Mouse (Mus musculus) forebrain, embryonic 15.5 days (tissue): ENCODE data around the gene Olfr452. TPM values are rescaled to one million over a fixed set of nuclear protein-coding genes. Genes with fewer than 3 reads are reported as not detected.

Experiments
- ATAC-seq: fragments of 200-750 bp; cut with Nextera tagmentation; replicated peaks from 2 replicates; pipeline ENCODE4 v1.8.0; 2017; ENCODE audit warnings: mild to moderate bottlenecking, moderate TSS enrichment, moderate library complexity
- H3K27ac ChIP-seq: fragments of 300-500 bp; sonication (generic); replicated peaks from 2 replicates; pipeline ENCODE4 v1.5.1; 2015; ENCODE audit warnings: mild to moderate bottlenecking, inconsistent platforms
- H3K27me3 ChIP-seq: fragments of 300-500 bp; sonication (generic); 2 replicates; pipeline ENCODE4 v1.6.1; 2015; ENCODE audit warnings: inconsistent platforms
- H3K36me3 ChIP-seq: fragments of 300-500 bp; sonication (generic); 2 replicates; pipeline ENCODE4 v1.6.1; 2015; ENCODE audit warnings: mild to moderate bottlenecking, inconsistent platforms
- H3K4me1 ChIP-seq: fragments of 300-500 bp; sonication (generic); 2 replicates; pipeline ENCODE4 v1.6.1; 2015; ENCODE audit warnings: inconsistent platforms
- H3K4me2 ChIP-seq: fragments of 300-500 bp; sonication (generic); replicated peaks from 2 replicates; pipeline ENCODE4 v1.6.1; 2015; ENCODE audit warnings: mild to moderate bottlenecking, inconsistent platforms
- H3K4me3 ChIP-seq: fragments of 300-500 bp; sonication (generic); 2 replicates; pipeline ENCODE4 v1.5.1; 2015; ENCODE audit warnings: mild to moderate bottlenecking, inconsistent platforms
- H3K9ac ChIP-seq: fragments of 300-500 bp; sonication (generic); replicated peaks from 2 replicates; pipeline ENCODE4 v1.6.1; 2015; ENCODE audit warnings: mild to moderate bottlenecking, inconsistent platforms
- H3K9me3 ChIP-seq: fragments of 300-500 bp; sonication (generic); 2 replicates; pipeline ENCODE4 v1.6.1; 2016; ENCODE audit warnings: inconsistent platforms
- WGBS: fragments of 180-500 bp; shearing (Covaris S2); methylation state at CpG from one replicate; pipeline ENCODE4 v1.1.7; 2015; ENCODE audit warnings: mixed read lengths; 5-methylcytosine and 5-hydroxymethylcytosine counted together
- polyA plus RNA-seq: library from polyadenylated mRNA; unstranded; fragments of >200 nt; fragmentation: Nextera tagmentation; extraction: Ambion mirVana; gene quantifications from 2 replicates; pipeline ENCODE4 v1.2.1, GENCODE M21; 2015

The Olfr452 gene
- not detected in 2 replicates for polyA plus RNA-seq

- Histone ChIP-seq H3K9me3 (no peaks in the 10 kb centered on the region), H3K4me1 (no peaks in the 10 kb centered on the region), H3K36me3 (no peaks in the 10 kb centered on the region), H3K9ac (no peak within 1 kb of the TSS), H3K27me3 (no peaks in the 10 kb centered on the region), H3K27ac (no peak within 1 kb of the TSS), H3K4me2 (no peak within 1 kb of the TSS), H3K4me3 (no peak within 1 kb of the TSS)
- no peak for ATAC-seq
Measured at GRCm38 (mm10) chr6:42784793-42785192, at the start of gene Olfr452. Gene Olfr452 (plus strand): TSS chr6:42785093.

DNA sequence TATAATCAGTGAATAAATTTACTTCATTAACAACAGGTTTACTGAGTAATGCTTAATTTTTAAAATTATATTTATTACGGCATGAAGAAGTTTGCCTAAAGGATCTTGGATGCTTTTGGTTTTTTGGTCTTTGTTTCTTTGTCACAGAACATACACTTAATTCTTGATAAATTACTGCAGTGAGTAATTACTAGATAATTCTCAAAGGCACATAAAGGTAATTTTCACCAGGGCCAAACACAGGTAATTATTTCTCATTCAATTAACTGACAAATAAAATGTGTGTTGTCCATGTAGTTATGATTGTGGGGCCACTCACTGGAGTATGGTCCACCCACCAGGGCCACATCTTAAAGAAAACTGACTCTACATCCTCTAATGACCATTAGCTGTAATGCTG, 45.8 kb upstream of the Olfr452 start, which contains the start of gene Olfr453:
TSS of gene Olfr453 (plus strand) at position 301 of the 400 bp plus-strand sequence.
- H3K27ac ChIP-seq = no peak within 1 kb of the TSS
- no peaks in the 10 kb centered on the region for H3K27me3 ChIP-seq
- ATAC-seq = no peak
- no peak within 1 kb of the TSS for H3K4me3 ChIP-seq
- no peak within 1 kb of the TSS for H3K4me2 ChIP-seq
- no peaks in the 10 kb centered on the region for H3K9me3 ChIP-seq
- no peaks in the 10 kb centered on the region for H3K36me3 ChIP-seq
- 94% methylated on average over 1 of the region's 1 CpGs for WGBS
- no peaks in the 10 kb centered on the region for H3K4me1 ChIP-seq
- H3K9ac ChIP-seq = no peak within 1 kb of the TSS

- no peak for ATAC-seq
- no peak overlapping the region for H3K4me3 ChIP-seq
- no peak overlapping the region for H3K27ac ChIP-seq
- no peaks in the 10 kb centered on the region for H3K27me3 ChIP-seq
- no peaks in the 10 kb centered on the region for H3K4me1 ChIP-seq
- 82% methylated on average over 5 of the region's 5 CpGs for WGBS
- no peak overlapping the region for H3K4me2 ChIP-seq
- no peaks in the 10 kb centered on the region for H3K9me3 ChIP-seq
- H3K9ac ChIP-seq = no peak overlapping the region
- no peaks in the 10 kb centered on the region for H3K36me3 ChIP-seq
Measured at GRCm38 (mm10) chr6:42742303-42742702, 42.6 kb upstream of the Olfr452 start.

DNA sequence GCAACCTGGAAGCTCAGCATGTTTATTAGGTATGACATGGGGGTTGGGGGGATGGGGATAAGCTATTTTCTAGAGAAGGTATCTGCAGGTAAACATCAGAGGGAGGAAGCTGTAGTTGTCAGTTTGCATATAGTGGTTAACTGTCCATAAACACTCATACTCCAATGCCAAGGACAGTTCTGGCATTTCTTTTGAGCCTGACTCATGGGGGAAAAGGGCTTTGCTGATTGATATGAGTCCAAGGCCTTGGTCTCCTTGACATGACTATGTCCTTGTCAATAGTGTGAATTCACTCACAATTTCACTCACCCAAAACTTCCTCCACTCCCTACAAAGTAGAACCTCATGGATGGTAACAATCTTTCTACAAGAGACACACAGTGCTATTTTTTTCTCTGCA, 37.0 kb upstream of the Olfr452 start:
- H3K4me3 ChIP-seq = no peak overlapping the region
- no peak overlapping the region for H3K27ac ChIP-seq
- H3K36me3 ChIP-seq = no peaks in the 10 kb centered on the region
- no peaks in the 10 kb centered on the region for H3K4me1 ChIP-seq
- H3K27me3 ChIP-seq = no peaks in the 10 kb centered on the region
- no peak overlapping the region for H3K4me2 ChIP-seq
- H3K9ac ChIP-seq = no peak overlapping the region
- H3K9me3 ChIP-seq = no peaks in the 10 kb centered on the region
- ATAC-seq = no peak

GRCm38 (mm10) chr6:42756104-42756503, 28.8 kb upstream of the Olfr452 start, which contains the start of gene Olfr38:
Gene Olfr38 (plus strand): TSS chr6:42756404.
- Histone ChIP-seq H3K9me3 (no peaks in the 10 kb centered on the region), H3K27ac (no peak within 1 kb of the TSS), H3K4me3 (no peak within 1 kb of the TSS), H3K4me1 (no peaks in the 10 kb centered on the region), H3K4me2 (no peak within 1 kb of the TSS), H3K36me3 (no peaks in the 10 kb centered on the region), H3K27me3 (no peaks in the 10 kb centered on the region), H3K9ac (no peak within 1 kb of the TSS)
- ATAC-seq = no peak
- WGBS = 56% methylated on average over 1 of the region's 1 CpGs

GRCm38 (mm10) chr6:42777066-42777465, 7.8 kb upstream of the Olfr452 start:
- Histone ChIP-seq H3K36me3 (no peaks in the 10 kb centered on the region), H3K27me3 (no peaks in the 10 kb centered on the region), H3K4me3 (no peak overlapping the region), H3K27ac (no peak overlapping the region), H3K9ac (no peak overlapping the region), H3K9me3 (no peaks in the 10 kb centered on the region), H3K4me2 (no peak overlapping the region), H3K4me1 (no peaks in the 10 kb centered on the region)
- WGBS = 93% methylated on average over 1 of the region's 1 CpGs
- no peak for ATAC-seq

GRCm38 (mm10) chr6:42790247-42790948, 5.5 kb downstream of the Olfr452 start:
- no peaks in the 10 kb centered on the region for H3K27me3 ChIP-seq
- 37% methylated on average over 4 of the region's 4 CpGs for WGBS
- H3K4me1 ChIP-seq = no peaks in the 10 kb centered on the region
- H3K4me2 ChIP-seq = no peak overlapping the region
- no peaks in the 10 kb centered on the region for H3K9me3 ChIP-seq
- H3K36me3 ChIP-seq = no peaks in the 10 kb centered on the region
- H3K27ac ChIP-seq = peak overlapping the region; percentile 68
- ATAC-seq = 0 out of 2 replicates have a peak, but pooled peaks have one; percentile 19
- H3K9ac ChIP-seq = no peak overlapping the region
- H3K4me3 ChIP-seq = no peak overlapping the region

DNA sequence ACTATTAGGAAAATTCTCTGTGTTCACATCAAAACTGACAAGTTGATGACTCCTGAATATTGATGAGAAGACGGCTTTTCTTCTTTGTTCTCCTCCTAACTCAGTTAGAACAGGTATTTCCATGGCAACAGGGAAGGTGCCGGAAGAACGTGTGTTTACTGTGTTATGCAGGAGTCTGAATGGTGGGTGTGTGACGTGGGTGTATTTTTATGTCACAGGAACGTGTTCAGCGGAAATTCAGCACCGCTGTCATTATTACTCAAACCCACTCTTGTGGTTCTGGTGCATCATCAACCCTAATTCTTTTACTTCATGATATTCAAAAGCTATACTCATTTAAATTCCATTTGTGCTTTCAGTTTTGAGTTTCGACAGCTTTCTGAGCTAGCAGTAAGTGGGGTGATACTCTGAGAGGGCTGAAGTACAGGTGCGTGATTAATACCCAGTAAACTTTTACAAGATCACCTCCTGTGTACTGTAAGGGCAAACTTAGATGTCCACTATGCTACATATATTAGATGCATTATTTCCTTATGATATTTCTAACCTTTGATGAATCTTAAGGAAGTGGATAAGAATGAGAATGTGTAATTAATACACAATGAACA, 6.2 kb downstream of the Olfr452 start:
- H3K4me3 ChIP-seq = no peak overlapping the region
- H3K9me3 ChIP-seq = no peaks in the 10 kb centered on the region
- ATAC-seq = peak; percentile 92
- H3K4me2 ChIP-seq = no peak overlapping the region
- H3K36me3 ChIP-seq = no peaks in the 10 kb centered on the region
- peak overlapping the region; percentile 68; the same call in 1 of the 2 replicates for H3K27ac ChIP-seq
- H3K27me3 ChIP-seq = no peaks in the 10 kb centered on the region
- H3K9ac ChIP-seq = no peak overlapping the region
- 55% methylated on average over 9 of the region's 9 CpGs for WGBS
- H3K4me1 ChIP-seq = no peaks in the 10 kb centered on the region

DNA sequence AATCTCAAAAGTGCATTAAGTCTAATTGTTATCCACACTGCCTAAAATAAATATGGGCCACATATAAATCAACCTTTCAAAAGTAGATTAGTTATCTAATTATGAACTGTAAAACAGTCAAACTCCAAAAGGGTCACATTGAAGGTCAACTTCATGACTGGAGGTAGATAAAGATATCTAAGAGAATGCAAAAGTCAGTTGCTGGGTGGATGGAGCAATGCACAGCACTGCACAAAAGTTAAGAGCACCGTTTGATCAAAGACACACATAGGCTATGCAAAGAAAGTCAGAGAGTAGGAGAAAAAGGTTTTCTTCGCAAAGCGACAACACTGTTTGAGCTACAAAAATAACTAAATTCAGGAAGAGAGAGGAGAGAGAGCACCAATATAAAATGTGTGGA, 10.1 kb downstream of the Olfr452 start:
- Histone ChIP-seq H3K4me1 (no peaks in the 10 kb centered on the region), H3K27ac (no peak overlapping the region), H3K4me3 (no peak overlapping the region), H3K9ac (no peak overlapping the region), H3K27me3 (no peaks in the 10 kb centered on the region), H3K36me3 (no peaks in the 10 kb centered on the region), H3K9me3 (no peaks in the 10 kb centered on the region), H3K4me2 (no peak overlapping the region)
- 89% methylated on average over 3 of the region's 3 CpGs for WGBS
- no peak for ATAC-seq

DNA sequence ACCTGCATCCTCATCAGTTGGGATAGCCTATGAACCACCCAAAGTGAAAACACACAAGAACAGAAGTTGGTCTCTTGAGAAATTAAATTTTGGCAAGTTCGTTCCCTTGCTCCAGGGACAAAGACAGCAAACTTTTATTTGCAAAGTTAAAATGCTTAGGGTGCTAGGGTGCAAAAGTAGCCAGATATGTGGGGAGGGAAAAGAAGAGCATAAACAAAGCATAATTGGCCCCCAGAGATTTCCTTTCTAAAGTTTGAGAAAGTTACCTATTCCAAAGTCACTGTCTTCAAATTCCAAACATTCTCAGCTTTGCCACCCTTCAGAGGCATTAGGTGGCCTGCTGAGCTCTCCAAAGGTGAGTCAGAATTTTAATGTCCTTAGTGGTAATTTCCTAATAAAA, 26.7 kb downstream of the Olfr452 start, which contains the start of gene Olfr450:
TSS of gene Olfr450 (plus strand) at position 301 of the 400 bp plus-strand sequence.
- no peak within 1 kb of the TSS for H3K9ac ChIP-seq
- no peak for ATAC-seq
- WGBS = 82% methylated on average over 1 of the region's 1 CpGs

DNA sequence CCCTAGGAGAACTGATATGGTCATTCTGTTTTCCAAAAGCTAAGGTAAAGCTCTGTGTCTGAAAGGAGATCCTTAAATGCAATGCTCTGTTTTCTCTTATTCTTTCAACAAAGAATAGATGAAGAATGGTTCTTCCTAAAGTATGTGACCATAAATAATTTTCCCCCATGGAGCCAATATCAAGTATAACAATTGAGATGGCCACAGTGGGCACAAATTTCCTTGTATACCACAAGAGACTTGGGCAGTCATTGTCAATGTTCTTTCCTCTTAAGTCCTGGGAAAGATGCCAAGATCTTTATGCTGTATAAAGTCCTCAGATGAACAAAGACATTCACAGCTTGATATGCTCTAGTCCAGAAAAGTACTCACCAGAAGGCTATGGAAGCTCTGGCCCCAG, 49.2 kb downstream of the Olfr452 start, which contains the start of gene Olfr449:
TSS of gene Olfr449 (plus strand) at position 301 of the 400 bp plus-strand sequence.
- Histone ChIP-seq H3K4me3 (no peak within 1 kb of the TSS), H3K27ac (no peak within 1 kb of the TSS), H3K36me3 (no peaks in the 10 kb centered on the region), H3K4me2 (no peak within 1 kb of the TSS), H3K4me1 (no peaks in the 10 kb centered on the region), H3K9me3 (no peaks in the 10 kb centered on the region), H3K9ac (no peak within 1 kb of the TSS), H3K27me3 (no peaks in the 10 kb centered on the region)
- ATAC-seq = no peak

More for the DNA sequence above, 26.7 kb downstream of the Olfr452 start, which contains the start of gene Olfr450:
- H3K4me1 ChIP-seq = no peaks in the 10 kb centered on the region
- no peak within 1 kb of the TSS for H3K27ac ChIP-seq
- no peaks in the 10 kb centered on the region for H3K27me3 ChIP-seq
- no peaks in the 10 kb centered on the region for H3K9me3 ChIP-seq
- H3K36me3 ChIP-seq = no peaks in the 10 kb centered on the region
- no peak within 1 kb of the TSS for H3K4me2 ChIP-seq
- H3K4me3 ChIP-seq = no peak within 1 kb of the TSS
